Mouse (Mus musculus): ENCODE data around the gene Amigo2.

- no peak for TF ChIP-seq POLR2A (IDR thresholded peaks at IDR 0.05; ENCODE audit: insufficient read depth, low read depth, low read length)
- TF ChIP-seq CTCF (IDR thresholded peaks at IDR 0.05; ENCODE audit: insufficient read depth, low read depth, low read length): no peak
Observed at GRCm38 (mm10) chr15:97246256-97246655, 831 bp downstream of the Amigo2 start.
